In genomic region chr12:16850431-16851375, GRCm38 (mm10) we compare ENCODE assay signal across 9 mouse cellular contexts. TPM values are rescaled to one million over a fixed set of nuclear protein-coding genes. Genes with fewer than 3 reads are reported as not detected.
DNase-seq lines count a peak whose midpoint lies in the region; ATAC-seq and TF ChIP-seq lines count a peak whose summit lies in the region.
"Had no signal": no experiment of that assay in that cellular context is flagged by ENCODE, and none has a peak within 500 bp of the region (broad histone marks: within the 10 kb centered on the region; RNA-seq: fewer than 3 reads in every experiment).

No protein-coding gene starts in this region.

- no peak for ATAC-seq in limb, embryonic 11.5 days (ENCODE audit: insufficient number of reproducible peaks, low FRiP score, low TSS enrichment, low read depth)
- peak; percentile 28 for ATAC-seq in heart, embryonic 14.5 days (ENCODE audit: insufficient number of reproducible peaks, insufficient read depth, low FRiP score, low read depth)
- ATAC-seq in stomach, postnatal 0 days (ENCODE audit: low FRiP score, low TSS enrichment) = peak; percentile 75
- ATAC-seq in erythroblast, adult 5-6 weeks (replicated peaks; ENCODE audit: low FRiP score, poor library complexity, severe bottlenecking) = no peak

- no peak overlapping the region for H3K9ac ChIP-seq in limb, embryonic 11.5 days (ENCODE audit: low read length)
- no peak overlapping the region for H3K9ac ChIP-seq in heart, embryonic 14.5 days (ENCODE audit: low read length)
- H3K9ac ChIP-seq in stomach, postnatal 0 days (ENCODE audit: low read length) = no peak overlapping the region
- H3K9ac ChIP-seq: limb, embryonic 15.5 days had no signal

- peak; percentile 37 for TF ChIP-seq EP300 in stomach, postnatal 0 days (optimal IDR thresholded peaks at IDR 0.05)

- H3K36me3 ChIP-seq in limb, embryonic 11.5 days (ENCODE audit: control insufficient read depth, insufficient read depth, low read length) = no peaks in the 10 kb centered on the region
- H3K36me3 ChIP-seq in limb, embryonic 10.5 days = no peaks in the 10 kb centered on the region
- no peaks in the 10 kb centered on the region for H3K36me3 ChIP-seq in heart, embryonic 14.5 days (ENCODE audit: control insufficient read depth, insufficient read depth, low read length)
- H3K36me3 ChIP-seq in stomach, postnatal 0 days (ENCODE audit: control insufficient read depth, insufficient read depth, low read length) = no peaks in the 10 kb centered on the region; the same call in 1 of the 2 replicates
- H3K36me3 ChIP-seq: limb, embryonic 15.5 days had no signal

- no peak overlapping the region for H3K4me2 ChIP-seq in limb, embryonic 11.5 days (ENCODE audit: low read depth, severe bottlenecking)
- peak overlapping the region; percentile 14; the same call in 1 of the 2 replicates for H3K4me2 ChIP-seq in heart, embryonic 14.5 days (ENCODE audit: low read length)
- H3K4me2 ChIP-seq in stomach, postnatal 0 days (replicated peaks; ENCODE audit: low read depth) = no peak overlapping the region
- H3K4me2 ChIP-seq: limb, embryonic 15.5 days had no signal

- DNase-seq in limb, embryonic 11.5 days (ENCODE audit: low spot score) = peak; percentile 30
- DNase-seq in limb, embryonic 10.5 days (ENCODE audit: low spot score) = no peak
- peak; percentile 91 for DNase-seq in ZHBTc4 (ENCODE audit: low read depth, low spot score)
- DNase-seq in embryo, embryonic 10 days (ENCODE audit: low spot score) = peak; percentile 90
- DNase-seq in left cerebral cortex, adult 8-10 months (ENCODE audit: low spot score in 2 of 2) = peak; percentile 43 to 78
- peak; percentile 61 for DNase-seq in stomach, postnatal 0 days (ENCODE audit: low spot score)

- no peaks in the 10 kb centered on the region; the same call in 1 of the 2 replicates for H3K4me1 ChIP-seq in limb, embryonic 11.5 days (ENCODE audit: control insufficient read depth, insufficient read depth, low read length)
- H3K4me1 ChIP-seq in limb, embryonic 10.5 days = peaks cover 17% of the 10 kb centered on the region
- H3K4me1 ChIP-seq in heart, embryonic 14.5 days (ENCODE audit: control insufficient read depth in 2 of 2, insufficient read depth in 2 of 2, low read length in 2 of 2) = peaks cover 17 to 23% of the 10 kb centered on the region in 2 experiments
- peaks cover 8% of the 10 kb centered on the region; the same call in 1 of the 2 replicates for H3K4me1 ChIP-seq in stomach, postnatal 0 days (replicated peaks; ENCODE audit: control insufficient read depth, insufficient read depth)

- no peak overlapping the region for H3K27ac ChIP-seq in limb, embryonic 11.5 days (replicated peaks; ENCODE audit: low read depth, low read length)
- H3K27ac ChIP-seq in limb, embryonic 10.5 days = no peak overlapping the region
- H3K27ac ChIP-seq in heart, embryonic 14.5 days (replicated peaks in 1 of 2; ENCODE audit: control insufficient read depth in 1 of 2, insufficient read depth in 1 of 2, low read depth in 2 of 2, low read length in 2 of 2) = peak overlapping the region; percentile 10 to 41; a peak in 3 of 4 replicates
- H3K27ac ChIP-seq in stomach, postnatal 0 days (replicated peaks) = peak overlapping the region; percentile 25; the same call in 1 of the 2 replicates
- H3K27ac ChIP-seq: limb, embryonic 15.5 days had no signal

- H3K27me3 ChIP-seq in limb, embryonic 11.5 days (ENCODE audit: control insufficient read depth, insufficient read depth, low read length) = no peaks in the 10 kb centered on the region
- H3K27me3 ChIP-seq in limb, embryonic 10.5 days (ENCODE audit: low read depth, poor library complexity, severe bottlenecking) = no peaks in the 10 kb centered on the region
- H3K27me3 ChIP-seq in heart, embryonic 14.5 days (ENCODE audit: control insufficient read depth, insufficient read depth, low read length) = no peaks in the 10 kb centered on the region
- no peaks in the 10 kb centered on the region for H3K27me3 ChIP-seq in stomach, postnatal 0 days (ENCODE audit: control insufficient read depth, insufficient read depth, low read length)
- H3K27me3 ChIP-seq: limb, embryonic 15.5 days had no signal

- peak; percentile 55 for TF ChIP-seq CTCF in stomach, postnatal 0 days (IDR thresholded peaks at IDR 0.05; ENCODE audit: low read depth)

- WGBS in limb, embryonic 11.5 days = 47% methylated on average over 16 of the region's 16 CpGs
- 46% methylated on average over 16 of the region's 16 CpGs for WGBS in limb, embryonic 10.5 days
- WGBS in heart, embryonic 14.5 days = 40% methylated on average over 16 of the region's 16 CpGs
- 46% methylated on average over 16 of the region's 16 CpGs for WGBS in stomach, postnatal 0 days

- no peaks in the 10 kb centered on the region for H3K9me3 ChIP-seq in limb, embryonic 11.5 days (ENCODE audit: control insufficient read depth, low read length)
- H3K9me3 ChIP-seq in limb, embryonic 10.5 days (replicated peaks) = no peaks in the 10 kb centered on the region
- H3K9me3 ChIP-seq in heart, embryonic 14.5 days (ENCODE audit: control insufficient read depth, low read length) = no peaks in the 10 kb centered on the region
- H3K9me3 ChIP-seq in stomach, postnatal 0 days (ENCODE audit: control insufficient read depth, low read length) = no peaks in the 10 kb centered on the region
- H3K9me3 ChIP-seq: limb, embryonic 15.5 days had no signal

- no peak overlapping the region for H3K4me3 ChIP-seq in limb, embryonic 11.5 days (ENCODE audit: low read depth, low read length)
- H3K4me3 ChIP-seq in limb, embryonic 10.5 days = no peak overlapping the region
- H3K4me3 ChIP-seq in heart, embryonic 14.5 days (ENCODE audit: control insufficient read depth in 1 of 2, insufficient read depth in 1 of 2, low read depth in 1 of 2, low read length in 2 of 2) = no peak overlapping the region
- no peak overlapping the region for H3K4me3 ChIP-seq in stomach, postnatal 0 days (ENCODE audit: low read depth, low read length)
- H3K4me3 ChIP-seq: limb, embryonic 15.5 days had no signal

RNA-seq across cellular contexts. Expression of gene E2f6, which starts 39.9 kb away (rescaled TPM):
- polyA plus RNA-seq in limb, embryonic 11.5 days (2014; fragmentation: Nextera tagmentation; extraction: Ambion mirVana) = 67.0 and 71.1 TPM in 2 replicates
- polyA plus RNA-seq in limb, embryonic 10.5 days (2016; fragmentation: Nextera tagmentation; extraction: Ambion mirVana) = 67.3 and 67.5 TPM in 2 replicates
- 51.3 and 57.3 TPM in 2 replicates for polyA plus RNA-seq in heart, embryonic 14.5 days (2014; fragmentation: Nextera tagmentation; extraction: Ambion mirVana)
- 10 to 100 TPM; 32.1 to 36.6 (median 34.6) TPM for total RNA-seq in left cerebral cortex, adult 8-10 months (2022)
- 12.5 and 12.7 TPM in 2 replicates for polyA plus RNA-seq in stomach, postnatal 0 days (2015; fragmentation: Nextera tagmentation; extraction: Ambion mirVana)
- total RNA-seq in erythroblast, adult 5-6 weeks (2015; ENCODE audit: low replicate concordance) = 7.7 and 10.4 TPM in 2 replicates
- 6.1 and 12.4 TPM in 2 replicates for total RNA-seq in erythroblast, adult 5-6 weeks (2017; ENCODE audit: low replicate concordance)

RNA-seq across cellular contexts. Expression of gene Rock2, which starts 44.0 kb away (rescaled TPM):
- 12.6 and 12.8 TPM in 2 replicates for polyA plus RNA-seq in limb, embryonic 11.5 days (2014; fragmentation: Nextera tagmentation; extraction: Ambion mirVana)
- 10.1 and 12.5 TPM in 2 replicates for polyA plus RNA-seq in limb, embryonic 10.5 days (2016; fragmentation: Nextera tagmentation; extraction: Ambion mirVana)
- polyA plus RNA-seq in heart, embryonic 14.5 days (2014; fragmentation: Nextera tagmentation; extraction: Ambion mirVana) = 24.8 and 26.7 TPM in 2 replicates
- 100 to 1,000 TPM; 122 to 132 (median 129) TPM for total RNA-seq in left cerebral cortex, adult 8-10 months (2022)
- polyA plus RNA-seq in stomach, postnatal 0 days (2015; fragmentation: Nextera tagmentation; extraction: Ambion mirVana) = 12.1 and 13.3 TPM in 2 replicates
- 15.5 and 21.9 TPM in 2 replicates for total RNA-seq in erythroblast, adult 5-6 weeks (2015; ENCODE audit: low replicate concordance)
- 21.3 and 24.2 TPM in 2 replicates for total RNA-seq in erythroblast, adult 5-6 weeks (2017; ENCODE audit: low replicate concordance)

RNA-seq across cellular contexts. Expression of gene Greb1, which starts 50.0 kb away (rescaled TPM):
- polyA plus RNA-seq in limb, embryonic 11.5 days (2014; fragmentation: Nextera tagmentation; extraction: Ambion mirVana) = 11.4 and 17.9 TPM in 2 replicates
- polyA plus RNA-seq in limb, embryonic 10.5 days (2016; fragmentation: Nextera tagmentation; extraction: Ambion mirVana) = 16.9 and 17.4 TPM in 2 replicates
- polyA plus RNA-seq in heart, embryonic 14.5 days (2014; fragmentation: Nextera tagmentation; extraction: Ambion mirVana) = 0.39 and 0.59 TPM in 2 replicates
- total RNA-seq in left cerebral cortex, adult 8-10 months (2022) = 1 to 10 TPM in 2 of 4 experiments, under 1 TPM in 2; 0.63 to 1.5 (median 1.2) TPM
- 0.16 and 0.24 TPM in 2 replicates for polyA plus RNA-seq in stomach, postnatal 0 days (2015; fragmentation: Nextera tagmentation; extraction: Ambion mirVana)
- total RNA-seq in erythroblast, adult 5-6 weeks (2015; ENCODE audit: low replicate concordance) = not detected in 2 replicates
- not detected in 2 replicates for total RNA-seq in erythroblast, adult 5-6 weeks (2017; ENCODE audit: low replicate concordance)

Comparison
In these comparisons a context has a peak if more than half of its experiments do, and no peak if none do; other contexts are left out.
1. ATAC-seq: peak in heart, embryonic 14.5 days (single experiment) and stomach, postnatal 0 days (single experiment); none in limb, embryonic 11.5 days (single experiment) and erythroblast, adult 5-6 weeks (single experiment).
2. H3K27ac ChIP-seq: peak in heart, embryonic 14.5 days (2 of 2) and stomach, postnatal 0 days (single experiment); none in limb, embryonic 11.5 days (single experiment) and limb, embryonic 10.5 days (single experiment).